Mouse (Mus musculus) brain, embryonic 14.5 days (tissue): Measurements from ENCODE around the gene Dnah2.

ENCODE experiments used
- CTCF ChIP-seq: fragments of 200-500 bp; IDR thresholded peaks from 2 replicates; pipeline ENCODE4 v1.5.1; 2012; ENCODE audit warnings: inconsistent platforms, mild to moderate bottlenecking, moderate library complexity, borderline replicate concordance; ENCODE audit not compliant: insufficient read depth, insufficient read length; ENCODE audit errors: extremely low read depth
- POLR2A ChIP-seq: fragments of 200-500 bp; IDR thresholded peaks from 2 replicates; pipeline ENCODE4 v1.6.1; 2012; ENCODE audit warnings: mild to moderate bottlenecking, inconsistent platforms, borderline replicate concordance; ENCODE audit not compliant: poor library complexity, insufficient read depth, insufficient read length, severe bottlenecking; ENCODE audit errors: extremely low read depth

- TF ChIP-seq POLR2A (no peak), CTCF (no peak)
These were observed 141.8 kb downstream of the Dnah2 start for GRCm38 (mm10) chr11:69406867-69407723.
